Mouse (Mus musculus): ENCODE measurements around the gene Phlpp1. TPM values are rescaled to one million over a fixed set of nuclear protein-coding genes. Genes with fewer than 3 reads are reported as not detected.
A peak's percentile ranks its signal among the peaks of the same experiment; 100 is the strongest.

Phlpp1 gene
- total and polyA plus RNA-seq, 3 experiments = 14.8 to 38.4 (median 20.9) TPM

DNA sequence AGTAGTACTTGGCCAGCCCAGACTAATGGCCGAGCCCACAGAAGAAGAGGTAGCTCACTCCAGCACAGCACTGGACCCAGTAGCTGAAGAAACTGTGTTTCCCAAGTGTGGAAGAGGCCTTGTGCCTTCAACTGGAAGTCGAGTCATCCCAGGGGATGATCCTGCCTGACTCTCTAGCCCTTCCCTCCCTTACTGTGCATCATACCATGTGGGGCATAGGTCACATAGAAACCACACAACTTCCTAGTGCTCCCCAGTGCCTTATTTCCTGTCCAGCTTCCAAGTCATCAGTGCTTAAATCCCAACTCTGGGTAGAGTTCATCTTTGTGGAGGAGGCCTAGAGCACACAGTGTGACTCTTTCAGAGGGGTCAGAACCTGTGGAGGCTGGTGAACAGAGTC, 223.1 kb downstream of the Phlpp1 start:
- H3K4me3 ChIP-seq (replicated peaks in 1 of 3; ENCODE audit: low read depth in 2 of 3, low read length in 2 of 3, poor library complexity in 1 of 3) = no peak overlapping the region
- peaks cover 3 to 12% of the 10 kb centered on the region in 2 experiments; a peak in 3 of 4 replicates for H3K4me1 ChIP-seq (ENCODE audit: control insufficient read depth in 1 of 2, insufficient read depth in 2 of 2)
- in situ Hi-C loops (cut with MboI; ENCODE audit: low pct_ligation_motif_present, low pct_unique_long_range_greater_than_20kb, low sequenced_read_pairs) = loop anchor here (5.0 to 10.0 kb wide), 3 partner anchors 222 to 490 kb away; partner anchors contain the start of gene Phlpp1
- dilution Hi-C loops (cut with MboI; ENCODE audit: extremely low pct_ligation_motif_present, extremely low pct_unique_long_range_greater_than_20kb, low sequenced_read_pairs) = no loop called here
- DNase-seq (ENCODE audit: extremely low read depth) = no peak
- H3K79me2 ChIP-seq (replicated peaks; ENCODE audit: control insufficient read depth, extremely low read depth, insufficient read depth, poor library complexity, severe bottlenecking) = no peaks in the 10 kb centered on the region
- peaks cover 31 to 57% of the 10 kb centered on the region in 2 experiments for H3K36me3 ChIP-seq (replicated peaks in 1 of 2; ENCODE audit: control insufficient read depth in 1 of 2, insufficient read depth in 1 of 2, low read length in 1 of 2)
- no peaks in the 10 kb centered on the region for H3K9me3 ChIP-seq (replicated peaks; ENCODE audit: low read length)
- H3K27me3 ChIP-seq (replicated peaks) = no peaks in the 10 kb centered on the region
- H3K4me2 ChIP-seq (ENCODE audit: insufficient read depth, low read depth, poor library complexity, severe bottlenecking) = no peak overlapping the region
- no peak for TF ChIP-seq CTCF (conservative IDR thresholded peaks at IDR 0.05 in 1 of 2, IDR thresholded peaks at IDR 0.05 in 1 of 2; ENCODE audit: low read depth in 2 of 2, low read length in 2 of 2)
- TF ChIP-seq UBTF (IDR thresholded peaks at IDR 0.05; ENCODE audit: low read depth, low read length) = no peak
- TF ChIP-seq MAZ (IDR thresholded peaks at IDR 0.05; ENCODE audit: low read depth, low read length) = no peak
- no peak for TF ChIP-seq POLR2AphosphoS2 (IDR thresholded peaks at IDR 0.05; ENCODE audit: low read depth, low read length)
- no peak for TF ChIP-seq USF1 (IDR thresholded peaks at IDR 0.05; ENCODE audit: low read depth, low read length)
- no peak for TF ChIP-seq ZC3H11A (IDR thresholded peaks at IDR 0.05; ENCODE audit: low read depth, low read length)
- TF ChIP-seq SIN3A (IDR thresholded peaks at IDR 0.05; ENCODE audit: low read length) = no peak
- no peak for TF ChIP-seq EP300 (IDR thresholded peaks at IDR 0.05; ENCODE audit: low read length)
- no peak for TF ChIP-seq JUN (IDR thresholded peaks at IDR 0.05; ENCODE audit: insufficient read depth, low read depth, low read length)
- no peak for TF ChIP-seq NELFE (IDR thresholded peaks at IDR 0.05; ENCODE audit: low read depth, low read length)
- no peak overlapping the region for H3K27ac ChIP-seq (ENCODE audit: insufficient read depth, low read depth)
- H3K9ac ChIP-seq (ENCODE audit: insufficient read depth, low read depth) = no peak overlapping the region

DNA sequence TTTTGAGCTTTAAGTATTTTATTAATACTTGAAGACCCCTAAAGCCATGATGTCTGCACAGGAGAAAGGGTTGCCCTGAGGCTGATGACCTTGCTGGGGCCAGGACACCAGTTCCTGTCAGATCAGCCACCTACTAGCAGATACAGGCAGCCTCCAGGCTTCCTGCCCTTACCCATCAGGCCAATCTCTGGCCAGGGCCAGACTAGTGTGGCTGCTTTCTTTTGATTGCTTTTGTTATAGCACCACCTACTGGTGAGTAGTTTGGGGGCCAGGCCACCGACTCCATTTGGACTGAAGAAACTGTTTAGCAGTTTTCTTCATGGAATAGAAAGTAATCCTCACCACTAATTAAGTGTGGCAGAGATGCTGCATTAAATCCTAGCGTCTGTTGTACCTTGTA, 223.9 kb downstream of the Phlpp1 start:
- Histone ChIP-seq H3K9ac (ENCODE audit: insufficient read depth, low read depth) (no peak overlapping the region), H3K9me3 (replicated peaks; ENCODE audit: low read length) (no peaks in the 10 kb centered on the region), H3K4me1 (ENCODE audit: control insufficient read depth in 1 of 2, insufficient read depth in 2 of 2) (peaks cover 6 to 12% of the 10 kb centered on the region in 2 experiments; a peak in 3 of 4 replicates), H3K27ac (ENCODE audit: insufficient read depth, low read depth) (no peak overlapping the region), H3K27me3 (replicated peaks) (no peaks in the 10 kb centered on the region), H3K4me2 (ENCODE audit: insufficient read depth, low read depth, poor library complexity, severe bottlenecking) (no peak overlapping the region), H3K4me3 (replicated peaks in 1 of 3; ENCODE audit: low read depth in 2 of 3, low read length in 2 of 3, poor library complexity in 1 of 3) (no peak overlapping the region), H3K79me2 (replicated peaks; ENCODE audit: control insufficient read depth, extremely low read depth, insufficient read depth, poor library complexity, severe bottlenecking) (no peaks in the 10 kb centered on the region), H3K36me3 (replicated peaks in 1 of 2; ENCODE audit: control insufficient read depth in 1 of 2, insufficient read depth in 1 of 2, low read length in 1 of 2) (peaks cover 31 to 49% of the 10 kb centered on the region in 2 experiments)
- peak; percentile 80 for DNase-seq (ENCODE audit: extremely low read depth)
- in situ Hi-C loops (cut with MboI; ENCODE audit: low pct_ligation_motif_present, low pct_unique_long_range_greater_than_20kb, low sequenced_read_pairs) (loop anchor here (5.0 to 10.0 kb wide), 2 partner anchors 333 to 491 kb away; no protein-coding TSS in a partner anchor), dilution Hi-C loops (cut with MboI; ENCODE audit: extremely low pct_ligation_motif_present, extremely low pct_unique_long_range_greater_than_20kb, low sequenced_read_pairs) (no loop called here)
- no peak for TF ChIP-seq NRF1 (IDR thresholded peaks at IDR 0.05; ENCODE audit: low read depth, low read length)
- TF ChIP-seq CTCF (conservative IDR thresholded peaks at IDR 0.05 in 1 of 2, IDR thresholded peaks at IDR 0.05 in 1 of 2; ENCODE audit: low read depth in 2 of 2, low read length in 2 of 2) = peak; percentile 41 to 93
- peak; percentile 69; the same call in 1 of the 2 replicates for TF ChIP-seq MAZ (IDR thresholded peaks at IDR 0.05; ENCODE audit: low read depth, low read length)
- no peak for TF ChIP-seq KAT2A (IDR thresholded peaks at IDR 0.05; ENCODE audit: insufficient replicate concordance, low read length)
- TF ChIP-seq ZC3H11A (IDR thresholded peaks at IDR 0.05; ENCODE audit: low read depth, low read length) = peak; percentile 81
- TF ChIP-seq SIN3A (IDR thresholded peaks at IDR 0.05; ENCODE audit: low read length) = no peak
- TF ChIP-seq RAD21 (IDR thresholded peaks at IDR 0.05; ENCODE audit: low read depth, low read length) = peak; percentile 97
- no peak for TF ChIP-seq PAX5 (IDR thresholded peaks at IDR 0.05; ENCODE audit: low read length)
- peak; percentile 19; the same call in 1 of the 2 replicates for TF ChIP-seq IRF4 (IDR thresholded peaks at IDR 0.05; ENCODE audit: low read depth, low read length)
- peak; percentile 89 for TF ChIP-seq SMC3 (IDR thresholded peaks at IDR 0.05; ENCODE audit: low read depth, low read length)

Data from CH12.LX (cell line).